Mouse (Mus musculus) small intestine, adult 2 months (tissue): ENCODE measurements around the gene Esrrg. TPM values are rescaled to one million over a fixed set of nuclear protein-coding genes. Genes with fewer than 3 reads are reported as not detected.

ENCODE experiments used
- H3K27ac ChIP-seq: fragments of 200-500 bp; 2 replicates; pipeline ENCODE4 v1.5.1; 2012; ENCODE audit warnings: low read depth, low read length, control low read depth, inconsistent platforms; ENCODE audit not compliant: insufficient read depth
- H3K27me3 ChIP-seq: fragments of 200-500 bp; 2 replicates; pipeline ENCODE4 v1.6.1; 2012; ENCODE audit warnings: mild to moderate bottlenecking, moderate library complexity, low read length, inconsistent platforms; ENCODE audit not compliant: control insufficient read depth, insufficient read depth
- H3K36me3 ChIP-seq: fragments of 200-500 bp; 2 replicates; pipeline ENCODE4 v1.6.1; 2012; ENCODE audit warnings: mild to moderate bottlenecking, low read length, control low read depth, inconsistent platforms; ENCODE audit not compliant: control insufficient read depth, insufficient read depth
- H3K4me1 ChIP-seq: fragments of 200-500 bp; 2 replicates; pipeline ENCODE4 v1.6.1; 2012; ENCODE audit warnings: low read length, inconsistent platforms, mixed read lengths; ENCODE audit not compliant: control insufficient read depth, insufficient read depth, insufficient read length
- H3K4me3 ChIP-seq: fragments of 200-500 bp; 2 replicates; pipeline ENCODE4 v1.5.1; 2012; ENCODE audit warnings: low read depth, mild to moderate bottlenecking, control low read depth, inconsistent platforms, low read length, moderate library complexity
- CTCF ChIP-seq: fragments of 200-500 bp; IDR thresholded peaks from 2 replicates; pipeline ENCODE4 v1.5.1; 2012; ENCODE audit warnings: low read depth, mild to moderate bottlenecking, control low read depth, inconsistent platforms, low read length, moderate library complexity, mixed read lengths; ENCODE audit not compliant: insufficient replicate concordance, insufficient read length; ENCODE audit errors: extremely low read depth
- POLR2A ChIP-seq: fragments of 200-500 bp; IDR thresholded peaks from 2 replicates; pipeline ENCODE4 v1.6.1; 2012; ENCODE audit warnings: low read depth, mild to moderate bottlenecking, control low read depth, inconsistent platforms, low read length, moderate library complexity
- WGBS: fragments of 180-500 bp; shearing (Covaris S2); methylation state at CpG from one replicate; pipeline ENCODE4 v1.1.7; 2018; 5-methylcytosine and 5-hydroxymethylcytosine counted together
- polyA plus RNA-seq: library from polyadenylated mRNA; depleted of rRNA; stranded (reverse); fragments of >200 nt; gene quantifications from 2 replicates; pipeline ENCODE4 v1.2.3, GENCODE M21; 2012

The Esrrg gene
- polyA plus RNA-seq, 1 experiment: 0.72 TPM

DNA sequence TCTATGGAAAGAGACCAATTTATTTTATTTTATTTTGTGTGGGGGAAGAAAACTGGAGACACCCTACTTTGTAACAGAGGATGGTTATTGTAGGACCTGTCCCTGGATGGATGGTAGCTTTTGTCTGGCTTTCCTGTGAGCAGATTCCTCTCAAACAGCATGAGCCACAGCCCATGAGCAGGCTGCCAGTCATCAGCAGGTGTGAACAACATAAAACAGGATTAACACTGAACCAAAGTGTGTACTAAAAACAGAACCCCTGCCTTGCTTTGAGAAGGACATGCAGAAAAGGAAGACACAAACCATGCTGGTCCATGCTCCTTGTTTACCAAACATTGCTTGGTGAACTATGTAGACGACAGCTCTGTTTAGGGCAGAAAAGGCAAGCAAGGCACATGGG, 402.3 kb downstream of the Esrrg start:
- no peak overlapping the region for H3K4me3 ChIP-seq
- TF ChIP-seq POLR2A: no peak
- no peak for TF ChIP-seq CTCF
- H3K27ac ChIP-seq: no peak overlapping the region
- no peaks in the 10 kb centered on the region for H3K4me1 ChIP-seq
- WGBS: 63% methylated on average over 1 of the region's 1 CpGs
- H3K36me3 ChIP-seq: no peaks in the 10 kb centered on the region
- no peaks in the 10 kb centered on the region for H3K27me3 ChIP-seq

DNA sequence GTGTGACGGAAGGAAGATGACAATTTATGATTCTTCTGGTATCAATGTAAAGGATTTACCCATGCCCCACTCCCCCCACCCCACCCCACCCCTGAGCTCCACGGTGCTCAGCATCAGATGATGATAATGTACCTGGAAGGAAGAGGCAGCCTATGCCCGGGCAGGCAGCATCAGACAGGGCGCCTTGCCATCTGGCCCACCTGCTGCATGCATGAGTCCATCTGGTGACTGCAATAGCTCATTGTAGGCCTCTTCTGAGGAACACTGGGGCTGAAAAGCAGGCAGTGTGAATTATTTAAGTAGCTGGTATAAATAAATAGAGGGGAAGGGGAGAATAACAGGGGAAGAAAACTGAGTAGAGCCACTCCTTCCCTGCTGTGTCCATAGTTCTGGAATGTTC, 405.8 kb downstream of the Esrrg start:
- H3K4me1 ChIP-seq: no peaks in the 10 kb centered on the region
- TF ChIP-seq POLR2A (no peak), CTCF (no peak)
- H3K4me3 ChIP-seq: no peak overlapping the region
- no peaks in the 10 kb centered on the region for H3K27me3 ChIP-seq
- no peak overlapping the region for H3K27ac ChIP-seq
- no peaks in the 10 kb centered on the region for H3K36me3 ChIP-seq
- WGBS: 65% methylated on average over 4 of the region's 4 CpGs

DNA sequence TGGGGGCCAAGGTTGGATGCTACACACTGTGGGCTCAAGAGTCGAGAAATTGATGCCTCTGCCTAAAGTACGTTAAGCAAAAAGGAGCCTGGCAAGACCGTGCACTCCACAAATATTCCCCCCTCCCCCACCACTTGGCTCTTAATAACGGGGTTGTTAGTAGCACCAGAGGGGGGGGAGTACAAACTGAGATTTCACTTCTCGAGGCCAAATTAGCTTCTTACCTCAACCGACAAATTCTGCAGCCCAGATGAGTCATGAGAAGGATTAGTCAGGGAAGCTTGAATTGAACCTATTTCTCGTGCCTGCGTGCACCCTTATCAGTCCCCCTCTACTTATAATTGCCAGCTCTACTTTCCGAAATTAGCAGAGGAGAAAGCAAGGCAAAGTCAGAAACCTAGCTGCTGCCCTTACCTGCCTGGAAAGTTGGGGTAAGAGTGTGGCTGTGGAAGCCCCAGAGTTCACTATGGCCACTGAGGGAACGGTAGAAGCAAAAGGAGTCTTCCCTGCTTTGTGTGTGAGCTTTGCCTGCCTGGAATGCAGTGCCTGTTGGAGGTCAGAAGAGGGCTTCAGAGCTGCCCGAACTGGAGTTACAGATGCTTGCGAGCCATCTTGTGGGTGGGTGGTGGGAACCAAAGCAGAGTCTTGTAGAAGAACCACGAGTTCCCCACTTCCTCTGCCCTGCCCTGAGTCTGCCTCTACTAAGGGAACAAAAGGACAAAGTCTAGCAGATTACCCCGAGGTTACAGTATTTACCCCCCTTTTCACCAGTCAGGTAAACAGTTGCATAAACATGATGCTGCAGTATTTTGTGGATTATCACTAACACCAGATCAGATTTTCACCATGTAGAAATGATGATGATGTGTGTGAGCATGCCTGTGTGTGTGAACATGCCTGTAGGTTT, 409.6 kb downstream of the Esrrg start:
- 31% methylated on average over 14 of the region's 14 CpGs for WGBS
- Histone ChIP-seq H3K4me1 (no peaks in the 10 kb centered on the region), H3K27ac (no peak overlapping the region), H3K27me3 (no peaks in the 10 kb centered on the region), H3K36me3 (no peaks in the 10 kb centered on the region), H3K4me3 (no peak overlapping the region)
- TF ChIP-seq POLR2A (no peak), CTCF (no peak)

DNA sequence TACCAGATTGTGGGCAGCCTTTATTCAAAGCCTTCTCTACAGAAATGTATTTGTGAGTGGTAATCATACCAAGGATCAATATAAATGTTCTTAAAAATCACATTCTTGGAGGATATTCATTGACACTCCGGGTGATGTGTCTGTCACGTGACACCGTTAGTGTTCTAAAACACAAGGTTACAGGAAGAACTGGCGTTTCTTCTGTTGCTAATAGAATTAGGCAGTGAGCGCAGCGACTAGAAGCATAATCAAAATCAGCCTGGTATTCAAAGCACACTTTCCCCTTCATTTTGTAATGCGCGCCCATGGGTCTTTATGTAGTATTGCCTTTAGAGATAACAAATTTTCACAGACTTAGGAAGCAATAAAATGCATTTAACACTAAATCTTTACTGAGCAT, 420.6 kb downstream of the Esrrg start:
- no peak for TF ChIP-seq CTCF
- no peak for TF ChIP-seq POLR2A
- no peaks in the 10 kb centered on the region for H3K36me3 ChIP-seq
- no peaks in the 10 kb centered on the region for H3K4me1 ChIP-seq
- H3K4me3 ChIP-seq: no peak overlapping the region
- 87% methylated on average over 8 of the region's 8 CpGs for WGBS
- no peak overlapping the region for H3K27ac ChIP-seq
- no peaks in the 10 kb centered on the region for H3K27me3 ChIP-seq

DNA sequence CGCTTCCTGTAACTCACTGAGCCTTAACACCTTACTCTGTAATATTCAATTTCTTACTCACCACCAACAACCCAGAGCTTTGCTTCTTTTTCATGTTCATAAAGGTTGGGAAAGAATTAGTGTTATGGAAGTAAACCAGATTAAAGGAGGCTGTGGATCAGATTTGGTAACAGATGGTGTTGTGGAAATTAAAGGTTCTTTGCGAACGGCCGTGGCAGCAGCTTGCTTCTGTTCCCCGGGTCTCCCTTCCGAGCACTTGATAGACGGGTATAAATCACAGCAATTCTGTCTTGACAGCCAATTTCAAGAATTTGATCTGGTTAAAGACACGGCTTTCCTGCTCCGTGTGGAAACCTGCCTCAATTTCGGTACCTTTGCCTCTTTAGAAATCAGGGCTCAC, 421.5 kb downstream of the Esrrg start:
- 76% methylated on average over 10 of the region's 10 CpGs for WGBS
- no peaks in the 10 kb centered on the region for H3K27me3 ChIP-seq
- no peaks in the 10 kb centered on the region for H3K36me3 ChIP-seq
- H3K27ac ChIP-seq: no peak overlapping the region
- no peaks in the 10 kb centered on the region for H3K4me1 ChIP-seq
- H3K4me3 ChIP-seq: no peak overlapping the region
- no peak for TF ChIP-seq POLR2A
- no peak for TF ChIP-seq CTCF

DNA sequence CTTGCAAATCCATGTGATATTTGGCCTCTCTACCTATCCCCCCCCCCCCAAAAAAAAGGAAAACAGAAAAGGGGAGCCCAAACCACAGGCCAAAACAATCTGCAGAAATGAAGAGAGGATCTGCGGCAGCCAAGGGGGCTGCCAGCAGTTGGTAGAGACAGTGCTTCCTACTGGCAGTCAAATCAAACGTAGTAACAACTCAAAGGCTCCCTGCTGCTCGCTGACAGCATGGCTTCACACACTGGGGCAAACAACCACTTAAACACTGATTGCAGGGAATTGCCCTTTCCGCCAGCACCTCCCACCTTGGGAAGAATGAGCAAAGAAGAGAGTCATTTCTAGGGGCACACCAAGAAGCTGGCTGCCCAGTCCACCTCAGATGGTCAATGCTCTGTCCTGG, 422.7 kb downstream of the Esrrg start:
- WGBS: 79% methylated on average over 4 of the region's 4 CpGs
- TF ChIP-seq POLR2A: no peak
- Histone ChIP-seq H3K4me3 (no peak overlapping the region), H3K27me3 (no peaks in the 10 kb centered on the region), H3K27ac (no peak overlapping the region), H3K36me3 (no peaks in the 10 kb centered on the region), H3K4me1 (no peaks in the 10 kb centered on the region)

DNA sequence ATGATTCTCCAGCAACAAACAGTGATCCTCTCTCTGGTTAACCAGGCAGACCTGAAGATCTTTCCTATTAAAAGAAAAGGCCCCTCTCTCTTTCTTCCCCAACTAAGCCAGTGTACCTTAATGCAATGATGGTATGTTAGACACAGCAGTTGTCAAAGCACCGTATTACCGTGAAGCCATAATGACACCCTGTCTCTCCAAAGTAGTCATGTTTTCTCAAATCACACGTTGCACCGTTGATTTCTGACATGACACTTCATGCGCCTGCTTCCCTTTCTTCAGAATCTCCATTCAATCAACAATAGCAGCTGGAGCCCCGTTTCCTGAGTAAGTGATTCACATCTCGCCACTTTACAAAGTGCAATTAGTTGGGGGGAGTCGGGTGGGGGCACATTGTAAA, 427.4 kb downstream of the Esrrg start:
- Histone ChIP-seq H3K36me3 (no peaks in the 10 kb centered on the region), H3K4me1 (no peaks in the 10 kb centered on the region), H3K27me3 (no peaks in the 10 kb centered on the region), H3K4me3 (no peak overlapping the region), H3K27ac (no peak overlapping the region)
- WGBS: 71% methylated on average over 8 of the region's 8 CpGs
- TF ChIP-seq CTCF (no peak), POLR2A (no peak)
